Mouse (Mus musculus) heart, adult 2 months (tissue): ENCODE measurements at regions not wholly inside any gene's neighbourhood (a gene's known extent, or its start where the extent isn't known, plus 50 kb on each side); places are given as distances from the start of the nearest gene placed in this dataset.

Experiments used
- DNase-seq, 2 experiments: peaks; one replicate each; pipeline ENCODE4 v3.0.0; 2021
- H3K27ac ChIP-seq: fragments of 200-600 bp; 2 replicates; pipeline ENCODE4 v1.8.1; 2022
- H3K27me3 ChIP-seq: fragments of 200-500 bp; 2 replicates; pipeline ENCODE4 v1.6.1; 2012; ENCODE audit warnings: mild to moderate bottlenecking, low read length, inconsistent platforms, mixed read lengths; ENCODE audit not compliant: control insufficient read depth, insufficient read depth
- H3K36me3 ChIP-seq: fragments of 200-500 bp; 2 replicates; pipeline ENCODE4 v1.6.1; 2012; ENCODE audit warnings: low read length, inconsistent platforms; ENCODE audit not compliant: control insufficient read depth, insufficient read depth
- H3K4me1 ChIP-seq: fragments of 200-500 bp; 2 replicates; pipeline ENCODE4 v1.6.1; 2011; ENCODE audit warnings: low read length; ENCODE audit not compliant: control insufficient read depth, insufficient read depth
- H3K4me3 ChIP-seq: fragments of 200-600 bp; 2 replicates; pipeline ENCODE4 v1.8.1; 2022
- H3K79me2 ChIP-seq: fragments of 200-500 bp; replicated peaks from 2 replicates; pipeline ENCODE4 v1.6.1; 2012; ENCODE audit warnings: mild to moderate bottlenecking, inconsistent platforms, low read length, moderate library complexity, mixed read lengths; ENCODE audit not compliant: control insufficient read depth, insufficient read depth
- H3K9ac ChIP-seq: fragments of 200-500 bp; 2 replicates; pipeline ENCODE4 v1.6.1; 2012; ENCODE audit warnings: low read depth, mild to moderate bottlenecking, control low read depth, inconsistent platforms, low read length, mixed read lengths
- CTCF ChIP-seq: fragments of 200-600 bp; IDR thresholded peaks from 2 replicates; pipeline ENCODE4 v1.8.1; 2022; ENCODE audit warnings: antibody characterized with exemption, mild to moderate bottlenecking, moderate library complexity
- EP300 ChIP-seq: fragments of 200-500 bp; IDR thresholded peaks from 2 replicates; pipeline ENCODE4 v1.6.1; 2011; ENCODE audit warnings: low read depth, low read length, control low read depth; ENCODE audit not compliant: insufficient read depth
- POLR2A ChIP-seq: fragments of 200-500 bp; IDR thresholded peaks from 2 replicates; pipeline ENCODE4 v1.6.1; 2011; ENCODE audit warnings: mild to moderate bottlenecking, low read depth, low read length, control low read depth; ENCODE audit not compliant: insufficient read depth
- WGBS: fragments of 180-500 bp; shearing (Covaris S2); methylation state at CpG from one replicate; pipeline ENCODE4 v1.1.7; 2018; 5-methylcytosine and 5-hydroxymethylcytosine counted together
- intact Hi-C: fragments of 180-260 bp; cut with DNase I; formaldehyde crosslinking; loops from one replicate; pipeline ENCODE4 v1.15.1; 2025

DNA sequence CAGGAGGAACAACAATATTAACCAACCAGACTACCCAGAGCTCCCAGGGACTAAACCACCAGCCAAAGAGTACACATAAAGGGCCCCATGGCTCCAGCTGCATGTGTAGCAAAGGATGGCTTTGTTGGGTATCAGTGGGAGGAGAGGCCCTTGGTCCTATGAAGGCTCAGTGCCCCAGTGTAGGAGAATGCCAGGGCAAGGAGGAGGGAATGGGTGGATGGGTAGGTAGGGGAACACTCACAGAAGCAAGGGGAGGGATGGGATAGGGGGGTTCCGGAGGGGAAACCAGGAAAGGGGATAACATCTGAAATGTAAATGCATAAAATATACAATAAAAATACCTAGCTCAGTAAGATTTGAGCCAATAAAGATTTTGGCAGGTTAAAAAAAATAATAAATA, 86.4 kb upstream of the Gm34302 start:
- WGBS, result 89% methylated on average over 1 of the region's 1 CpGs
- no peak overlapping the region for H3K4me3 ChIP-seq
- H3K9ac ChIP-seq, result no peak overlapping the region
- no peaks in the 10 kb centered on the region for H3K36me3 ChIP-seq
- intact Hi-C loops, result loop anchor here (1.0 kb wide), 1 partner anchor 298 kb away; no protein-coding TSS in a partner anchor
- TF ChIP-seq POLR2A (no peak), EP300 (no peak), CTCF (no peak)
- no peak for DNase-seq
- no peaks in the 10 kb centered on the region for H3K27me3 ChIP-seq
- H3K4me1 ChIP-seq, result no peaks in the 10 kb centered on the region
- no peak overlapping the region for H3K27ac ChIP-seq
- H3K79me2 ChIP-seq, result no peaks in the 10 kb centered on the region

DNA sequence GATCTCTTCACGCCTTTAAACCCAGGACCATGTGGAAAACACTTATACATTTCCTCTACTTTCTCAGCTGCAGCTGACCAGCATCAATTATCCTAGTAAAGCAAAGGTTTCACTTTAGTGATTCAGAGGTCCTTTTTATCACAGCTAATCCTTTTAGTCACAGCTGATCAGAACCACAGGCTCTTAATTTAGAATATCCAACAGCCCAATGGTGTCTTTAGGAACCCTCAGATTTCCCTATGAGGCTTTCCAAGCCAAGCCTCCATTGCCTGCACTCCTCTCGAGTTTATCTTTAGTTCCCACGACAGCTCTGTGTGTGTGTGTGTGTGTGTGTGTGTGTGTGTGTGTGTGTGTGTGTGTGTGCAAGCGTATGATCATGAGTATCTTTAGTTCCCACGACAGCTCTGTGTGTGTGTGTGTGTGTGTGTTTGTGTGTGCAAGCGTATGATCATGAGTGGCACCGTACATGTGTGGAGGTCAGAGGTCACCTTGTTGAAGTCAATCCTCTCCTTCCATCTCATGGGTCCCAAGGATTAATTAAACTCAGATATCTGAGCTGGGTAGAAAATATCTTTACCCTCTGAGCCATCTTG, 85.4 kb upstream of the Gm34302 start:
- no peak overlapping the region for H3K9ac ChIP-seq
- H3K27me3 ChIP-seq, result no peaks in the 10 kb centered on the region
- no peak for DNase-seq
- no peak for TF ChIP-seq EP300
- no peak for TF ChIP-seq POLR2A
- TF ChIP-seq CTCF, result no peak
- no peaks in the 10 kb centered on the region for H3K4me1 ChIP-seq
- no peak overlapping the region for H3K27ac ChIP-seq
- 72% methylated on average over 7 of the region's 7 CpGs for WGBS
- intact Hi-C loops, result no loop called here
- no peaks in the 10 kb centered on the region for H3K79me2 ChIP-seq
- H3K4me3 ChIP-seq, result no peak overlapping the region
- H3K36me3 ChIP-seq, result no peaks in the 10 kb centered on the region

DNA sequence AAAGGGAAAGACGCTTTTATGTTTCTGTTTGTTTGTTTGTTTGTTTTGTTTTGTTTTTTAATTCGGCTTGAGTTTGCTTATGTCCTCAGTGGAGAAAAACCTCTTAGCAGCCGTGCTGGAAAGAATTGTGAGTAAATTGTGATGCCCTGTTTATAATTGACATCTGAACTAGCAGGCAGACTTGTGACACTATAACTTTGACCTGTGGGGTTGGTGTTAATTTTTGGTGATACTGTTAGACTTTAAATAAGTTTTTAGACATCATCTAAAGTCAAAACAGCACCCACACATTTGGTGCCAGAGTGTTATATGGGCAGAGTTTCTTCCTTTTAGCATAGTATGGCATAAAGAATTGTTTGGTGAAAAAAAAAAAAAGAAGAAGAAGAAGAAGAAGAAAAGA, 84.0 kb upstream of the Gm34302 start:
- no peak for DNase-seq
- Histone ChIP-seq H3K4me1 (no peaks in the 10 kb centered on the region), H3K27ac (no peak overlapping the region), H3K36me3 (no peaks in the 10 kb centered on the region), H3K4me3 (no peak overlapping the region), H3K79me2 (no peaks in the 10 kb centered on the region), H3K9ac (no peak overlapping the region), H3K27me3 (no peaks in the 10 kb centered on the region)
- intact Hi-C loops, result no loop called here
- TF ChIP-seq CTCF, result no peak
- TF ChIP-seq EP300, result no peak
- TF ChIP-seq POLR2A, result no peak
- WGBS, result 74% methylated on average over 3 of the region's 3 CpGs

DNA sequence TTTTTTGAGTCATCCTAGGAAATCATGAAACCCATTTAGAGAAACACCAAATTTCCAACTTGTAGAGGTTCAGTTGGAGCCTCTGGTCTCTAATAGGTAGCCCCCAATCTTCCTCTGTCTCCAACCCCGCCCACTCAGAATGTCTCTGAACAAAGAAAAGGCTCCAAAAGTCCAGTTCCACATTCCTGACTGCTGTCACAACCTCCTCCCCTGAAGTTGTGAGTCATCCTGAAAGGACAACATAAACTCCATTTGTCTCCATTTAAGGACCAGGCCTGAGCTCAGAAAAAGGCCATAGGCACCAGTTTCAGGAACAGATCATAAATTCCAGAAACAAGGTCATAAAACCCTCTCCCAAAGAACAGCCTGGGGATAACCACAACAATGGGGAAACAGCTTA, 79.4 kb upstream of the Gm34302 start:
- no peak overlapping the region for H3K4me3 ChIP-seq
- intact Hi-C loops, result no loop called here
- no peak overlapping the region for H3K27ac ChIP-seq
- no peaks in the 10 kb centered on the region for H3K27me3 ChIP-seq
- TF ChIP-seq CTCF (no peak), POLR2A (no peak), EP300 (no peak)
- no peaks in the 10 kb centered on the region for H3K36me3 ChIP-seq
- H3K9ac ChIP-seq, result no peak overlapping the region
- WGBS, result 66% methylated on average over 1 of the region's 1 CpGs
- H3K79me2 ChIP-seq, result no peaks in the 10 kb centered on the region
- DNase-seq, result no peak
- H3K4me1 ChIP-seq, result no peaks in the 10 kb centered on the region

DNA sequence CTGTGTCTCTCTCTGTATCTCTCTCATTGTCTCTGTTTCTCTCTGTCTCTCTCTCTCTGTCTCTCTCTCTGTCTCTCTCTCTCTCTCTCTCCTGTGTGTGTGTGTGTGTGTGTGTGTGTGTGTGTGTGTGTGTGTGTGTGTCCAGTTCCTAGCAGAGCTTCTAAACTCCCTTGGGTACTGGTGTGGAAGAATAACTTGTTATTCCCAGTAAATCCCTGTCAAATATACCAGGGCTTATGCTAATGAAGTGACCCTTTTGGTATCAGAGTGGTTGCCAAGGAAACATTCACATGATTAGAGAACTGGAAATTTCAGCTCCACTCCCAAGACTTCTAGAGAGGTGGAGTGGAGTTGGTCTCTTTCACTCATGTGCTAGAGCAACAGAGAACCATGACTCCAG, 78.9 kb upstream of the Gm34302 start:
- Histone ChIP-seq H3K4me1 (no peaks in the 10 kb centered on the region), H3K36me3 (no peaks in the 10 kb centered on the region), H3K27ac (no peak overlapping the region), H3K27me3 (no peaks in the 10 kb centered on the region), H3K9ac (no peak overlapping the region), H3K79me2 (no peaks in the 10 kb centered on the region), H3K4me3 (no peak overlapping the region)
- TF ChIP-seq POLR2A (no peak), CTCF (no peak), EP300 (no peak)
- intact Hi-C loops, result no loop called here
- DNase-seq, result no peak

DNA sequence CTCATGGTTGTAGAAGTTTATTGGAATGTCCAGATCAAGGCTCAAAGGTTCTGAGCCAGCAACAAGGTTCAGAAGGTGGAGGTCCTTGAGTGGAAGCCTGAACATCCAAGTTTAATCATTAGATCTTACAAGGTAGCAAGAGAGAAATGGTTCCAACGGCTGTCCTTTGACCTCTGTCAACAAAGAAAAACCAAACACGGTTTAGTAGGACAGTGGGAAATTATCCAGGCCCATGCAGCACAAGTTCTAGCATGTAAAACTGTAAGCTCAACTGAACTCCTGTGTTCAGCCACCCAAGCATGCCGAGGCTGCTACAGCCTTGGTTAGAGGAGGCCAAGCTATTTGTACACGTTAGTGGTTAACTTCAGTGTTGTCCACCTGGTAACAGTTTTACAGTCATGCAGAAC, 77.1 kb upstream of the Gm34302 start:
- WGBS, result 85% methylated on average over 4 of the region's 4 CpGs
- no peak for TF ChIP-seq CTCF
- TF ChIP-seq EP300, result no peak
- TF ChIP-seq POLR2A, result no peak

More for the DNA sequence above, 77.1 kb upstream of the Gm34302 start:
- no peaks in the 10 kb centered on the region for H3K27me3 ChIP-seq
- no peaks in the 10 kb centered on the region for H3K79me2 ChIP-seq
- no peaks in the 10 kb centered on the region for H3K36me3 ChIP-seq
- intact Hi-C loops, result no loop called here
- no peak overlapping the region for H3K27ac ChIP-seq
- no peak for DNase-seq
- no peak overlapping the region for H3K4me3 ChIP-seq
- H3K9ac ChIP-seq, result no peak overlapping the region
- no peaks in the 10 kb centered on the region for H3K4me1 ChIP-seq
